Mouse (Mus musculus) kidney, embryonic 16.5 days (tissue): ENCODE results near the gene Gm42791. TPM values are rescaled to one million over a fixed set of nuclear protein-coding genes. Genes with fewer than 3 reads are reported as not detected.
A peak's percentile ranks its signal among the peaks of the same experiment; 100 is the strongest.

Source experiments
- ATAC-seq: fragments of 200-750 bp; cut with Nextera tagmentation; 2 replicates; pipeline ENCODE4 v1.8.0; 2017; ENCODE audit warnings: moderate TSS enrichment; ENCODE audit not compliant: low FRiP score, low TSS enrichment
- H3K27ac ChIP-seq: fragments of 300-500 bp; sonication (generic); 2 replicates; pipeline ENCODE4 v1.5.1; 2014; ENCODE audit warnings: low read length
- H3K27me3 ChIP-seq: fragments of 300-500 bp; sonication (generic); 2 replicates; pipeline ENCODE4 v1.6.1; 2014; ENCODE audit warnings: low read length, control low read depth, mixed read lengths; ENCODE audit not compliant: insufficient read depth
- H3K36me3 ChIP-seq: fragments of 300-500 bp; sonication (generic); 2 replicates; pipeline ENCODE4 v1.6.1; 2014; ENCODE audit warnings: low read length, control low read depth, mixed read lengths; ENCODE audit not compliant: insufficient read depth
- H3K4me1 ChIP-seq: fragments of 300-500 bp; sonication (generic); 2 replicates; pipeline ENCODE4 v1.6.1; 2014; ENCODE audit warnings: low read length, control low read depth, mixed read lengths; ENCODE audit not compliant: insufficient read depth
- H3K4me2 ChIP-seq: fragments of 300-500 bp; sonication (generic); replicated peaks from 2 replicates; pipeline ENCODE4 v1.6.1; 2014; ENCODE audit warnings: low read depth, low read length
- H3K4me3 ChIP-seq: fragments of 300-500 bp; sonication (generic); 2 replicates; pipeline ENCODE4 v1.5.1; 2014; ENCODE audit warnings: mild to moderate bottlenecking, low read length
- H3K9ac ChIP-seq: fragments of 300-500 bp; sonication (generic); replicated peaks from 2 replicates; pipeline ENCODE4 v1.6.1; 2014; ENCODE audit warnings: low read length
- H3K9me3 ChIP-seq: fragments of 300-500 bp; sonication (generic); 2 replicates; pipeline ENCODE4 v1.6.1; 2016; ENCODE audit warnings: low read length, control low read depth
- whole genome bisulfite sequencing: fragments of 180-500 bp; shearing (Covaris S2); extraction: QIAGEN DNeasy Blood & Tissue Kit; methylation state at CpG from one replicate; pipeline ENCODE4 v1.1.7; 2014; 5-methylcytosine and 5-hydroxymethylcytosine counted together
- polyA plus RNA-seq: library from polyadenylated mRNA; unstranded; fragments of >200 nt; fragmentation: Nextera tagmentation; extraction: Ambion mirVana; gene quantifications from 2 replicates; pipeline ENCODE4 v1.2.1, GENCODE M21; 2015

The Gm42791 gene
- polyA plus RNA-seq, 1 experiment from 2014 or later: 0.42 TPM

DNA sequence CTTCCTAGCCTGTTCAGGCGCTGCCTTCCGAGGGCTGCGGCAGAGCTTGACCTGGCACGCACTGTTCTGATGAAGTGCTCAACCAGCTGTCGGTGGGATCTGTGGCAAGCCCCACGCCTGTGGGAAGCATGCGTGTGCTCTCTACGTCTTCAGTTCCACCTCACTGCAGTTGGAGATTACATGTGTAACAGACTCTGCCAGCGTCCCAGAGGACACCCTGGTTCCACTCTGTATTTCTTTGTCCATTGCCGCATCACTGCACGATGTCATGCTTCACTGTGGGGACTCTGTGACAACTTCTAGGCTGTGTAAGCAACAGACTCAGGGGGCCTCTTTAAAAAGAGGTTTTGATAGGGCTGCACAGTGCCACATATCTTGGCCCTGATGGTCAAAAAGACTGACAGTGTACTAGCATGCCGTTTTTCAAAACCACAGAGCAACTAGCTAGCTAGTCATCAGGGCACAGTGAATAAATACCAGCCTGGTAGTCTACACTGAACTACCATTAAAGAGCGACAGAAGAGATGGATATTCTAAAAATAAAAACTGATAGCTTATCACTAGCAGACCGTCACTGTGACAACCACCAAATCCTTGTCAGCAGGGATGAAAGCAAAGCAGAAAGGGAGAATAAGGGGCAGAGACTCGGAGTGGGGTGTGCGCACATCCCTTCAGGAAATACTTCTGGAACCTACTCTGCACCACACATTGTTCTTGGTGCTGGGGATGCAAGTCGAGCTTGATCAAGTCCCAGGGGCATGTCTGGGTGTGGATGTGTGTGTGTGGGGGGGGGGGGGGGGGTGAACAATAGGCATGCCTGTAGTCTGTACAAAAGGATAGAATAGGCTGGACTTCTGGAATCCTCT, 86.5 kb downstream of the Gm42791 start:
- Histone ChIP-seq H3K27me3 (no peaks in the 10 kb centered on the region), H3K36me3 (peaks cover 12% of the 10 kb centered on the region; the same call in 1 of the 2 replicates), H3K4me2 (no peak overlapping the region), H3K27ac (no peak overlapping the region), H3K4me3 (no peak overlapping the region), H3K9me3 (0 out of 2 replicates have a peak, but pooled peaks cover 4% of the 10 kb centered on the region), H3K4me1 (peaks cover 18% of the 10 kb centered on the region), H3K9ac (no peak overlapping the region)
- peak; percentile 25; the same call in 1 of the 2 replicates for ATAC-seq
- 60% methylated on average over 17 of the region's 17 CpGs for WGBS

DNA sequence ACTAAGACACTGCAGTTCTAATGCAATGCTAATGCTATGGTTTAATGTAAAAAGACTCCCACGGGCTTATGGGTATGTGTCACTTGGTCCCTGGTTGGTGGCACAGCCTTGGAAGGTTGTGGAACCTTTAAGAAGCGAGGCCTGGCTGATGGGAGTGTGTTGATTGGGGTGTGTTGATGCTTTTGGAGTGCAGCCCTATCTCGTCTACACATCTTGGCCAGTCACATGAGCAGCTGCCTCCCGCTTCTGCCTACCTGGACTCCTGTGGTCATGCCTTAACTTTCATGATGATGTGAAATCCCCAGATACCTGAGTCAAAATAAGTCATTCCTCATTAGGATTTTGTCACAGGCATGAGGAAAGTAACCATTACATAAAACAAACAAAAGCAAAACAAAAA, 88.6 kb downstream of the Gm42791 start:
- 83% methylated on average over 4 of the region's 4 CpGs for WGBS
- H3K9ac ChIP-seq: no peak overlapping the region
- ATAC-seq: no peak
- no peak overlapping the region for H3K4me2 ChIP-seq
- no peak overlapping the region for H3K27ac ChIP-seq
- H3K4me1 ChIP-seq: peaks cover 18% of the 10 kb centered on the region
- no peaks in the 10 kb centered on the region for H3K27me3 ChIP-seq
- 0 out of 2 replicates have a peak, but pooled peaks cover 3% of the 10 kb centered on the region for H3K36me3 ChIP-seq
- H3K9me3 ChIP-seq: 0 out of 2 replicates have a peak, but pooled peaks cover 4% of the 10 kb centered on the region
- H3K4me3 ChIP-seq: no peak overlapping the region

DNA sequence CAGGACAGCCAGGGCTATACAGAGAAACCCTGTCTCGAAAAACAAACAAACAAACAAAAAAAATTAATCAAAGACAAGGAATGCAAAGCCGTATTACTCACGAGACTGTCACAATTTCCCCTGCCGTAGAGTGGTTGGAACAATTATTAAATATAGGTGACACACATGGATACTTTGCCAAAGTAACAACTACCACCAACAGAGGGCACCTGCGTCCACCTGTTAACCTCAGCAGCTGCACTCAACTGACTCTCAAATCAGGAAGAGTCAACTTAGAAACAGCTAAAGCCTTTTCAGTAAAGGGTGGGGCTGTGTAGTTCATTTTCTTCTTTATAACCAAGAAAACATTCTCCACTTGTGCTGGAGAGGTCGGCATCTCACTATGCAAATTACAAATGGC, 90.1 kb downstream of the Gm42791 start:
- H3K27ac ChIP-seq: no peak overlapping the region
- no peak for ATAC-seq
- H3K9ac ChIP-seq: no peak overlapping the region
- peaks cover 17% of the 10 kb centered on the region for H3K4me1 ChIP-seq
- no peaks in the 10 kb centered on the region for H3K27me3 ChIP-seq
- 0 out of 2 replicates have a peak, but pooled peaks cover 4% of the 10 kb centered on the region for H3K9me3 ChIP-seq
- 65% methylated on average over 6 of the region's 6 CpGs for WGBS
- H3K4me2 ChIP-seq: no peak overlapping the region
- no peak overlapping the region for H3K4me3 ChIP-seq
- H3K36me3 ChIP-seq: no peaks in the 10 kb centered on the region

- peaks cover 13% of the 10 kb centered on the region for H3K4me1 ChIP-seq
- H3K36me3 ChIP-seq: peaks cover 8% of the 10 kb centered on the region; the same call in 1 of the 2 replicates
- no peaks in the 10 kb centered on the region for H3K9me3 ChIP-seq
- H3K9ac ChIP-seq: no peak overlapping the region
- no peak overlapping the region for H3K4me2 ChIP-seq
- H3K27me3 ChIP-seq: no peaks in the 10 kb centered on the region
- H3K27ac ChIP-seq: no peak overlapping the region
- ATAC-seq: no peak
- WGBS: 89% methylated on average over 7 of the region's 7 CpGs
- no peak overlapping the region for H3K4me3 ChIP-seq
Observed at GRCm38 (mm10) chr5:148899361-148899760, 95.6 kb downstream of the Gm42791 start.

DNA sequence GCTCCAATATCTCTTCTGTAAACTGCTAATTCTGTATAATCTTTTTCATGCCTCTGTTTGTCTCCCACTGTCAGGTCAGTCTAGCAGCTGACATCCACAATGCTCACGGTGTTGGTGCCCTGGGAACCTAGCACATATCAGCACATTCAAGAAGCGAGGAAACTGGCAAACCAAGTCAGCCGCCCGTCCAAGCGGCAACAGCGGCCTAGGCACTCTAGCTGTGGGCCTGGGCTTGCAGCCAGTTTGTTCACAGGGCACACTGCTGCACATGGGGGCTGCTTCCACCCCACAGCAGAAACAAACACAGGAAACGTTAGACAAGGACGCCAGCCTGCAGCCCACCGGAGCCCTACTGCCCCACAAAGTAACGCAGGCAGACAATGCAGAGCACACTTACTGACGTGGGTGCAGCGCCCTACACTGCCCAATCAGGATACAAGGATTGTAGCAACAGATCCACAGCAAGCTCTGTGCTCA, 97.0 kb downstream of the Gm42791 start:
- Histone ChIP-seq H3K27me3 (no peaks in the 10 kb centered on the region), H3K4me3 (no peak overlapping the region), H3K9ac (no peak overlapping the region), H3K36me3 (peaks cover 11% of the 10 kb centered on the region; the same call in 1 of the 2 replicates), H3K4me2 (no peak overlapping the region), H3K9me3 (no peaks in the 10 kb centered on the region), H3K27ac (no peak overlapping the region), H3K4me1 (peaks cover 14% of the 10 kb centered on the region)
- 57% methylated on average over 12 of the region's 12 CpGs for WGBS
- peak; percentile 37; the same call in 1 of the 2 replicates for ATAC-seq

DNA sequence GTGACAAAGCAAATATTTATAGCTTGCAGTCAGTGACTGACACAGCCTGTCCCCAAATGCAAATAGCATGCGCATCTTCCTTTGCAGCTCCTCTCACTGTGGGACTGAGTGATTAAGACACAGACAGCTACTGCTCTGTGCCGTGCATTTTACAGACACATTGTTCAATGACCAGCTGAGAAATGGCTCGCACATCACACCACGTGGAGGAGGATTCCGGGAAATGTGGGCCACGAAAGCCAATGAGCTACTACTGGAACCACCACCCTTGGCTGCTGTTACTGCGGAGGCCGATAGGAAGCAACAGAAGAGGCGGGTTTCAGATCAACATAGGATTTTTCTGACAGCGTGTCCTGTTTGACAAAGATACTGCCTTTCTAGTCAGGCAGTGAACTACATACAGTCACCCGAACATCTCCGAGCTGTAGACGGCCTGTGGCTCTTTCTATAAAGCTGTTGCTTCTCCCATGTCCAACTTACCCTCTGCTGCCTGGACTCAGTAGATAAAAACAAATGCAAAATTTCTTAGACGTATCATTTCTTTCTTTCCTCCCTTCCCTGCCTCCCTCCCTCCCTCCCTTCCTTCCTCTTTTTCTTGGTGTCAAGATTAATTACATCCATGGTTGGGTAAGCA, 97.8 kb downstream of the Gm42791 start:
- no peak overlapping the region for H3K4me2 ChIP-seq
- H3K36me3 ChIP-seq: peaks cover 18% of the 10 kb centered on the region; the same call in 1 of the 2 replicates
- H3K9me3 ChIP-seq: no peaks in the 10 kb centered on the region
- WGBS: 56% methylated on average over 14 of the region's 14 CpGs
- no peaks in the 10 kb centered on the region for H3K27me3 ChIP-seq
- H3K4me1 ChIP-seq: peaks cover 14% of the 10 kb centered on the region
- no peak for ATAC-seq
- no peak overlapping the region for H3K9ac ChIP-seq
- no peak overlapping the region for H3K4me3 ChIP-seq
- H3K27ac ChIP-seq: no peak overlapping the region

DNA sequence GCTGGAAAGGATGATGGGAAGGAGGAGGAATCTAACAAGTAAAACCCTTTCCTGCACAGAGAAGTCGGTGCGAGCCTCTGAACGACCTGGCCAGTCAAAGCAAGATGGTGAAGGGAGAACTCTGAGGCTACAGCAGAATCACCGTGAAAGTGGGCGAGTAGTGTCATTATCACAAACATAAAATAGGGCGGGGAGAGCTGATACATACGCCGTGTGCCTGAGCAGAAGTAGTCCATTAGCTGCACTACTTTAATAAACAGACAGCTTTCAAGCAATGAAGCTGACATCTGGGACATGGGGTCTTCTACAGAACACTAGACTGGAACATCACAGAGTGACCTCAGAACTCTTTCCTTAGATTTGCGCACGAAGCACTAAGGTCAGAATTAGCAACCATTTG, 98.4 kb downstream of the Gm42791 start:
- ATAC-seq: no peak
- Histone ChIP-seq H3K36me3 (peaks cover 20% of the 10 kb centered on the region; the same call in 1 of the 2 replicates), H3K27me3 (no peaks in the 10 kb centered on the region), H3K4me2 (no peak overlapping the region), H3K9ac (no peak overlapping the region), H3K9me3 (no peaks in the 10 kb centered on the region), H3K27ac (no peak overlapping the region), H3K4me3 (no peak overlapping the region), H3K4me1 (peaks cover 14% of the 10 kb centered on the region)
- 81% methylated on average over 10 of the region's 10 CpGs for WGBS

DNA sequence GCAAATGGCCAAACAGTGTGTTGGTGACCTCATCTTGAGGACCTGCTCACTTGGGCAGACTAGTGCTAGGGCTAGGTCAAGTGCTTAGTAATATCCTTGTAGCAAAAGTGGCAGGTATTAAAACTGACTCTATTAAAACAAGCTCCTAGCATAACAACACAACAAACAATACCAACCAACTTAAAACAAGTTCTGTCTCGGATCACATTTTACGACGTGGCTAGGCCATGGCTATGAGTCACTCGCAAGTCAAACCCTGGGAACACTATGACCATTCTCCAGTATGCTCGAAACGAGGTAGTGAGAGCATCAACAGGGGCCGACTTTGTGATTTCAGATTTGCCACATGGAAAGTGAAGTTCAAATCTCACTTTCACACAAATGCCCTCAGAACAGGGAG, 99.1 kb downstream of the Gm42791 start:
- H3K36me3 ChIP-seq: peaks cover 26% of the 10 kb centered on the region; the same call in 1 of the 2 replicates
- no peak overlapping the region for H3K4me2 ChIP-seq
- no peak overlapping the region for H3K27ac ChIP-seq
- H3K4me3 ChIP-seq: no peak overlapping the region
- H3K27me3 ChIP-seq: no peaks in the 10 kb centered on the region
- H3K4me1 ChIP-seq: peaks cover 14% of the 10 kb centered on the region
- no peak for ATAC-seq
- no peaks in the 10 kb centered on the region for H3K9me3 ChIP-seq
- H3K9ac ChIP-seq: no peak overlapping the region
- WGBS: 60% methylated on average over 7 of the region's 7 CpGs

GRCm38 (mm10) chr5:148895034-148895433, 99.9 kb downstream of the Gm42791 start:
- peaks cover 14% of the 10 kb centered on the region for H3K4me1 ChIP-seq
- no peak overlapping the region for H3K4me2 ChIP-seq
- no peak overlapping the region for H3K4me3 ChIP-seq
- H3K36me3 ChIP-seq: peaks cover 31% of the 10 kb centered on the region; the same call in 1 of the 2 replicates
- H3K9ac ChIP-seq: no peak overlapping the region
- ATAC-seq: peak; percentile 69
- no peaks in the 10 kb centered on the region for H3K9me3 ChIP-seq
- H3K27me3 ChIP-seq: no peaks in the 10 kb centered on the region
- H3K27ac ChIP-seq: peak overlapping the region; percentile 17; the same call in 1 of the 2 replicates
- 37% methylated on average over 5 of the region's 5 CpGs for WGBS
